Mouse (Mus musculus): Measurements from ENCODE around the gene Gm21987. TPM values are rescaled to one million over a fixed set of nuclear protein-coding genes. Genes with fewer than 3 reads are reported as not detected.
A peak's percentile ranks its signal among the peaks of the same experiment; 100 is the strongest.

Gm21987 gene
- polyA plus RNA-seq, 1 experiment from 2014 or later: not detected

DNA sequence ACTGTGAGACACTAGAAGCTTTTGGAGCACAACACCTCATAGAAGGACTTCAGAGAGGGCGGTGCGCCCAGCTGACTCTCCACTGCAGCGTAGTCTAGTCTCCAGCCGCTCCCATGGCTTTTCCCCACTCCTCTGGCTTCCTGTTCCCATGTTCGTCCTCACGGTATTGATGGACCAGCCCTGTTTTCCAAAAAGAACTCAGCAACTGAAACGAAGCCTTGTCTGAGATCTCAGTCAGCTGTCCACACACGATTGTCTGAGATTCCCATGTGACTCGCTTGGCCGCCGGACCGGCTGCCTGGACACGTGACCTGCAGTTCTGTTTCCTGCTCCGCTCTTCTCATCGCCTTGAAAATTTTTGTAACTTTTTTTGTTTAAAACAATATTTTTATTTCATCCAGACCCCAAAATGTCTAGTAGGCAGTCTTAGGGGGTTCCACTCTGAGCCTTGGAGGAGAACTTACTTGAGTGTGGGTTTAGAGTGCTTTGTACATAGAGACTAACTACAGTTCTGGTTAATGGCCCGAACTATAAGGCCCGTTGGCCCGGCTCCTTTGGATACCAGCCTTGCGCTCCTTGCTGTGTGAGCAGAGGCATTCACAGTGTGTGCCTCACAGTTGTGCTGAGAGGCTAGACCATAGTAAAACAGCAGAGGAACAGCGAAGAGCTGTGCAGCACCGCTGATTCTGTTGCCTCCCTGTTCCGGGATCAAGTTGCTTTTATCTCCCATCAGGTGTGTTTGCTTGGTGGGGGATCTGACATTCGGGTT is 45.5 kb downstream of the Gm21987 start:
- Histone ChIP-seq H3K9me3 (replicated peaks) (no peaks in the 10 kb centered on the region), H3K27ac (no peak overlapping the region), H3K27me3 (ENCODE audit: low read depth, poor library complexity, severe bottlenecking) (no peaks in the 10 kb centered on the region), H3K4me3 (no peak overlapping the region), H3K36me3 (no peaks in the 10 kb centered on the region), H3K4me1 (peaks cover 4% of the 10 kb centered on the region; the same call in 1 of the 2 replicates)
- WGBS: 88% methylated on average over 23 of the region's 23 CpGs
- DNase-seq (ENCODE audit: low spot score): no peak

DNA sequence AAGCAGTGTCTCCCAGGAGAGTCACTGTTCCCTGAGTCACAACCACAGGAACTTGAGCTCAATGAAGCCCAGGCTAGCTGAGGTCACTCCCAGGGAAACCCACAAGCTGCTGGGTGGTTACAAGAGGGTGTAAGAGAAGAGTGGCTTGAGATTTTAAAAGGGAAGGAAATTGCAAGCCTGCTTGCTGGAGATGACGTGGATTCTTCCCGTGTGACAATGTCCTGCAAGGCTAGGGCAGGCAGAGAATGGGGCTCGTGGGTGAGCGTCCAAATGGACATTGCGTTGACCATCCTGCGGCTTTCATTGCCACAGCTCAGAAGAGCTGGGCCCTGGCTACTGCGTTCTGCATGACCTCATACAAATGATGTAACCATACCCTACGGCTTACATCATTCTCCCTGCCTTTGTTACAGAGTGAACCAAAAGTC is 47.4 kb downstream of the Gm21987 start:
- WGBS: 91% methylated on average over 8 of the region's 8 CpGs
- H3K4me3 ChIP-seq: no peak overlapping the region
- no peaks in the 10 kb centered on the region for H3K36me3 ChIP-seq
- no peaks in the 10 kb centered on the region for H3K27me3 ChIP-seq (ENCODE audit: low read depth, poor library complexity, severe bottlenecking)
- H3K4me1 ChIP-seq: peaks cover 5% of the 10 kb centered on the region
- no peak overlapping the region for H3K27ac ChIP-seq
- H3K9me3 ChIP-seq (replicated peaks): no peaks in the 10 kb centered on the region
- no peak for DNase-seq (ENCODE audit: low spot score)

GRCm38 (mm10) chr16:38395060-38395730 is 48.4 kb downstream of the Gm21987 start:
- Histone ChIP-seq H3K27me3 (ENCODE audit: low read depth, poor library complexity, severe bottlenecking) (no peaks in the 10 kb centered on the region), H3K4me3 (no peak overlapping the region), H3K9me3 (replicated peaks) (no peaks in the 10 kb centered on the region), H3K4me1 (peaks cover 15% of the 10 kb centered on the region), H3K27ac (no peak overlapping the region), H3K36me3 (no peaks in the 10 kb centered on the region)
- no peak for DNase-seq (ENCODE audit: low spot score)
- 75% methylated on average over 6 of the region's 6 CpGs for WGBS

- Histone ChIP-seq H3K9me3 (replicated peaks) (no peaks in the 10 kb centered on the region), H3K27me3 (ENCODE audit: low read depth, poor library complexity, severe bottlenecking) (no peaks in the 10 kb centered on the region), H3K27ac (no peak overlapping the region), H3K36me3 (no peaks in the 10 kb centered on the region), H3K4me3 (no peak overlapping the region), H3K4me1 (peaks cover 18% of the 10 kb centered on the region)
- no peak for DNase-seq (ENCODE audit: low spot score)
- 76% methylated on average over 13 of the region's 13 CpGs for WGBS
These were observed 49.3 kb downstream of the Gm21987 start for GRCm38 (mm10) chr16:38396155-38396554.

DNA sequence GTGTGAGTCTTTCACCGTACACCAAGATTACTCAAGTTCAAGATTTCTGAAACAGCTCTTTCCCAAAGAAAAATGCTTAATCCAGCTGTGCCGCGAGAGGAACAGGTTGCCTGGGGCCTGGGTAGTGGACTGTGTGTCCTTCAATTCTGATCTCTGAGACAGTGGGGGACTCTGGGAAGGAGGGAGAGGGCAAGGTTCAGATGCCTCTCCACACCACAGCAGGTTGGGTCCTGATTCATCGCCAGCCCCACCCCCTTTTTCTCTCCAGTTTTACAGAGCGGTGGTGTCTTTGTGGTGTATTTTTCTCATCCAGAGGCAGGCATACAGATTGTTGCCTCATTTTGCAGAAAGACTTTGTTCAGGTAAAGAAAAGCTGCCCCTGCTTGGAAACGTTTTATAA is 51.4 kb downstream of the Gm21987 start:
- H3K36me3 ChIP-seq: no peaks in the 10 kb centered on the region
- H3K4me1 ChIP-seq: peaks cover 18% of the 10 kb centered on the region
- H3K27ac ChIP-seq: no peak overlapping the region
- 91% methylated on average over 6 of the region's 6 CpGs for WGBS
- no peak overlapping the region for H3K4me3 ChIP-seq
- H3K27me3 ChIP-seq (ENCODE audit: low read depth, poor library complexity, severe bottlenecking): no peaks in the 10 kb centered on the region
- no peaks in the 10 kb centered on the region for H3K9me3 ChIP-seq (replicated peaks)
- no peak for DNase-seq (ENCODE audit: low spot score)

DNA sequence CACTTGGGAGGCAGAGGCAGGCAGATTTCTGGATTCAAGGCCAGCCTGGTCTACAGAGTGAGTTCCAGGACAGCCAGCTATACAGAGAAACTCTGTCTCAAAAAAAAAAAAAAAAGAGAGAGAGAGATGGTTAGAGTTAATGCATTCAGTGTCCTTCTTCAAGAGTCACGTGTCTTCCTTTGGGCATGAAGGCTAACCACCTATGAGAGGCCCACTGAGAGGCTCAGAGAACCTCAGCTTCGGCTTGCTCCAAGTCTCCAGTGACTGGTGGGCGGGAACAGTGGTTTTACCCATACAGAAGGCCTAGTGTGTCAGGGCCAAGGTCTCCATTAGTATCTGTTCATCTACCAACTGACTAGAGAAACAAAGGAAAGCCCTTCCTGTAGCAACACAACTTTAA is 52.2 kb downstream of the Gm21987 start:
- Histone ChIP-seq H3K27ac (peak overlapping the region; percentile 80), H3K4me3 (no peak overlapping the region), H3K36me3 (no peaks in the 10 kb centered on the region), H3K27me3 (ENCODE audit: low read depth, poor library complexity, severe bottlenecking) (no peaks in the 10 kb centered on the region), H3K9me3 (replicated peaks) (no peaks in the 10 kb centered on the region), H3K4me1 (peaks cover 18% of the 10 kb centered on the region)
- DNase-seq (ENCODE audit: low spot score): no peak
- 79% methylated on average over 3 of the region's 3 CpGs for WGBS

GRCm38 (mm10) chr16:38399531-38400231 is 52.8 kb downstream of the Gm21987 start:
- 23% methylated on average over 17 of the region's 17 CpGs for WGBS
- DNase-seq (ENCODE audit: low spot score): peak; percentile 58
- no peaks in the 10 kb centered on the region for H3K27me3 ChIP-seq (ENCODE audit: low read depth, poor library complexity, severe bottlenecking)
- H3K9me3 ChIP-seq (replicated peaks): no peaks in the 10 kb centered on the region
- peak overlapping the region; percentile 41 for H3K4me3 ChIP-seq
- no peaks in the 10 kb centered on the region for H3K36me3 ChIP-seq
- peak overlapping the region; percentile 80 for H3K27ac ChIP-seq
- H3K4me1 ChIP-seq: peaks cover 18% of the 10 kb centered on the region

- WGBS: 83% methylated on average over 9 of the region's 9 CpGs
- Histone ChIP-seq H3K4me1 (peaks cover 18% of the 10 kb centered on the region), H3K9me3 (replicated peaks) (no peaks in the 10 kb centered on the region), H3K27ac (peak overlapping the region; percentile 80), H3K36me3 (no peaks in the 10 kb centered on the region), H3K4me3 (peak overlapping the region; percentile 41), H3K27me3 (ENCODE audit: low read depth, poor library complexity, severe bottlenecking) (no peaks in the 10 kb centered on the region)
- no peak for DNase-seq (ENCODE audit: low spot score)
These were observed 53.6 kb downstream of the Gm21987 start for GRCm38 (mm10) chr16:38400311-38400960.

- H3K4me1 ChIP-seq: peaks cover 14% of the 10 kb centered on the region
- no peaks in the 10 kb centered on the region for H3K9me3 ChIP-seq (replicated peaks)
- H3K27ac ChIP-seq: no peak overlapping the region
- WGBS: 85% methylated on average over 6 of the region's 6 CpGs
- H3K4me3 ChIP-seq: no peak overlapping the region
- H3K27me3 ChIP-seq (ENCODE audit: low read depth, poor library complexity, severe bottlenecking): no peaks in the 10 kb centered on the region
- H3K36me3 ChIP-seq: no peaks in the 10 kb centered on the region
- no peak for DNase-seq (ENCODE audit: low spot score)
These were observed 54.6 kb downstream of the Gm21987 start for GRCm38 (mm10) chr16:38401468-38401867.

GRCm38 (mm10) chr16:38403639-38404038 is 56.8 kb downstream of the Gm21987 start:
- WGBS: 92% methylated on average over 7 of the region's 7 CpGs
- no peak for DNase-seq (ENCODE audit: low spot score)
- H3K27me3 ChIP-seq (ENCODE audit: low read depth, poor library complexity, severe bottlenecking): no peaks in the 10 kb centered on the region

DNA sequence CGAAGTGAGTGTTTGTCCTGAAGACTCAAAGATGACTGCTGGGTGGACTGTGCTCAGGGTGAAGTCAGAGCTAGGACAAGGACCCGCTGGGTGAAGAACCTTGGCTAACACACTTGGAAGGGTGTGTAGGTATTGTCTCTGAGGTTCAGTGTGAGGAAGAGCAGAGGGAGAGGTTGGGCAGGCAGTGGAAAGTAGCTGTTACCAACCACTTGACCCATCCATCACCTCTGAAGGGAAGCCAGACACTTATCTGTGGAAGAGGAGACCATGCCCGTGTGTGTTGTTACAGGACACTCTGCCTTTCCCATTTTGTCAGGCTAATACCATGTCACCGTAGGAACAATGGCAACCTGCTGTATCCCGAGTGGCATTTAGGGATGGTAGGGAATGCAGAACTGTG is 59.5 kb downstream of the Gm21987 start:
- Histone ChIP-seq H3K4me1 (no peaks in the 10 kb centered on the region), H3K4me3 (no peak overlapping the region), H3K27me3 (ENCODE audit: low read depth, poor library complexity, severe bottlenecking) (no peaks in the 10 kb centered on the region), H3K9me3 (replicated peaks) (no peaks in the 10 kb centered on the region), H3K36me3 (no peaks in the 10 kb centered on the region), H3K27ac (no peak overlapping the region)
- WGBS: 84% methylated on average over 5 of the region's 5 CpGs
- no peak for DNase-seq (ENCODE audit: low spot score)

More at GRCm38 (mm10) chr16:38403639-38404038, 56.8 kb downstream of the Gm21987 start:
- Histone ChIP-seq H3K4me1 (peaks cover 14% of the 10 kb centered on the region), H3K27ac (no peak overlapping the region), H3K4me3 (no peak overlapping the region), H3K36me3 (no peaks in the 10 kb centered on the region), H3K9me3 (replicated peaks) (no peaks in the 10 kb centered on the region)

DNA sequence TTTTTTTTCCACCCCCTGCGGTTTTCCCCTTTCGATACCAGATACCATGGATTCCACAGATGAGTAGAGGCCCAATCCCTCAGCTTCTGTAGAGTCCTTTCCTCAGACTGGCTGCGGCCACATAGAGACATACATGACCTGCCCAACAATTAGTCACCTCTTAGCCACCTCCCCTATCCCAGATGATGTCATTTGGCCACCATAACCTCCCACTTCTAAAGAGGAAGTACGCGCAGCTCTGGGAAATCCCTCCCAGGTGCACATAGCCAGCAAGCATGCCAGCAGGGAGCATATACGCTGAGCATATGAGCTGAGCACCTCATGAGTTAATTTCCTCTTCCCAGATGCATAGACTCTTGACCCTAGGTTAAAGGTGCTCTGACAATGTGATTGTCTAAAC is 59.9 kb downstream of the Gm21987 start:
- WGBS: 85% methylated on average over 6 of the region's 6 CpGs
- Histone ChIP-seq H3K27ac (no peak overlapping the region), H3K4me3 (no peak overlapping the region)

More for the DNA sequence above, 59.9 kb downstream of the Gm21987 start:
- H3K27me3 ChIP-seq (ENCODE audit: low read depth, poor library complexity, severe bottlenecking): no peaks in the 10 kb centered on the region
- DNase-seq (ENCODE audit: low spot score): no peak
- no peaks in the 10 kb centered on the region for H3K36me3 ChIP-seq
- no peaks in the 10 kb centered on the region for H3K9me3 ChIP-seq (replicated peaks)
- H3K4me1 ChIP-seq: no peaks in the 10 kb centered on the region

Measured in limb, embryonic 10.5 days (tissue).